Mouse (Mus musculus) liver, embryonic 13.5 days (tissue): ENCODE results near the gene Luc7l. TPM values are rescaled to one million over a fixed set of nuclear protein-coding genes. Genes with fewer than 3 reads are reported as not detected.

Experiments used
- ATAC-seq: fragments of 200-750 bp; cut with Nextera tagmentation; 2 replicates; pipeline ENCODE4 v1.8.0; 2017; ENCODE audit warnings: low read depth, mild to moderate bottlenecking, moderate number of reproducible peaks, moderate library complexity
- DNase-seq: peaks from one replicate; pipeline ENCODE4 v3.0.0; 2022
- H3K27ac ChIP-seq: fragments of 300-500 bp; sonication (generic); 2 replicates; pipeline ENCODE4 v1.5.1; 2015; ENCODE audit warnings: moderate library complexity, mild to moderate bottlenecking, inconsistent platforms
- H3K27me3 ChIP-seq: fragments of 300-500 bp; sonication (generic); 2 replicates; pipeline ENCODE4 v1.6.1; 2015; ENCODE audit warnings: mild to moderate bottlenecking, inconsistent platforms
- H3K36me3 ChIP-seq: fragments of 300-500 bp; sonication (generic); 2 replicates; pipeline ENCODE4 v1.6.1; 2015; ENCODE audit warnings: mild to moderate bottlenecking, inconsistent platforms
- H3K4me1 ChIP-seq: fragments of 300-500 bp; sonication (generic); replicated peaks from 2 replicates; pipeline ENCODE4 v1.6.1; 2015; ENCODE audit warnings: inconsistent platforms
- H3K4me2 ChIP-seq: fragments of 300-500 bp; sonication (generic); 2 replicates; pipeline ENCODE4 v1.6.1; 2015; ENCODE audit warnings: inconsistent platforms, mild to moderate bottlenecking, moderate library complexity
- H3K4me3 ChIP-seq: fragments of 300-500 bp; sonication (generic); replicated peaks from 2 replicates; pipeline ENCODE4 v1.5.1; 2015; ENCODE audit warnings: mild to moderate bottlenecking, inconsistent platforms
- H3K9ac ChIP-seq: fragments of 300-500 bp; sonication (generic); 2 replicates; pipeline ENCODE4 v1.6.1; 2015; ENCODE audit warnings: mild to moderate bottlenecking, inconsistent platforms
- H3K9me3 ChIP-seq: fragments of 300-500 bp; sonication (generic); replicated peaks from 2 replicates; pipeline ENCODE4 v1.6.1; 2016; ENCODE audit warnings: inconsistent platforms
- WGBS: fragments of 180-500 bp; shearing (Covaris S2); methylation state at CpG from one replicate; pipeline ENCODE4 v1.1.7; 2015; ENCODE audit not compliant: insufficient replicate concordance; 5-methylcytosine and 5-hydroxymethylcytosine counted together
- polyA plus RNA-seq: library from polyadenylated mRNA; unstranded; fragments of >200 nt; fragmentation: Nextera tagmentation; extraction: Ambion mirVana; gene quantifications from 2 replicates; pipeline ENCODE4 v1.2.1, GENCODE M21; 2015

Gene Luc7l
- polyA plus RNA-seq, 1 experiment from 2014 or later = 40.8 TPM

DNA sequence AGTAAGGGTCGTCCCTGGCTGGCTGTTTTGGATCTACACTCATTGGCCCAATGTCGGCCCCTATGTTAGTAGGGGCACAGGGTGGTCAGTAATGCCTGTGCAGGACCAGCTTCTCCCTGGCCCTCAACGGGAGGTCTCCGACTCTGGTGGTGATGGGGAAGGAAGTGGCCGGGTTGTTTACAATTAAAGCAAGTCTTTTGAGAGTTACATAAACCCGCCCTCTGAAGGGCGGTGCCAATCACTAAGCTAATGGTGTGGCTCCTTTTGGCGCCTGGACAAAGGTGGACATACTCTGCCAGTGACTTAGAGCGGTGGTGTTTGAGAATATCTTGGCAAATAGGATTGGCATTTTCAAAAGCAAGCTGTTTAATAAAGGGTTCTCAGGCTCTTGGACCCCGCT is 62.8 kb downstream of the Luc7l start:
- no peak overlapping the region for H3K27ac ChIP-seq
- H3K4me3 ChIP-seq = no peak overlapping the region
- H3K4me1 ChIP-seq = no peaks in the 10 kb centered on the region
- 28% methylated on average over 10 of the region's 10 CpGs for WGBS
- ATAC-seq (no peak), DNase-seq (no peak)
- no peak overlapping the region for H3K9ac ChIP-seq
- H3K36me3 ChIP-seq = no peaks in the 10 kb centered on the region
- peaks cover 13% of the 10 kb centered on the region; the same call in 1 of the 2 replicates for H3K27me3 ChIP-seq
- H3K9me3 ChIP-seq = no peaks in the 10 kb centered on the region; the same call in 1 of the 2 replicates
- H3K4me2 ChIP-seq = no peak overlapping the region

DNA sequence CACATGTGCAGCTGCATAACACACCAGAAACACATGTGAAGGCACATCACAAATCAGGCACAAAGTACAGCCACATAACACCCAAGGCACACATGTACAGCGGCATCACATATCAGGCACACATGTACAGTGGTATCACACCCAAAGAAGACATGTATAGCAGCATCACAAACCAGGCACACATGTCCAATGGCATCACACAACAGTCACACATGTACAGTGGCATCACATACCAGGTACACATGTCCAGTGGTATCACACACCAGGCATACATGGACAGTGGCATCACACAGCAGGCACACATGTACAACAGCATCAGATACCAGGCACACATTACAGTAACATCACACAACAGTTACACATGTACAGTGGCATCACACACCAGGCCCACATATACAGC is 65.7 kb downstream of the Luc7l start:
- no peak overlapping the region for H3K4me3 ChIP-seq
- peaks cover 6% of the 10 kb centered on the region; the same call in 1 of the 2 replicates for H3K27me3 ChIP-seq
- H3K4me1 ChIP-seq = no peaks in the 10 kb centered on the region
- H3K9me3 ChIP-seq = no peaks in the 10 kb centered on the region; the same call in 1 of the 2 replicates
- H3K27ac ChIP-seq = no peak overlapping the region
- WGBS = 64% methylated on average over 1 of the region's 1 CpGs
- no peak for DNase-seq
- no peaks in the 10 kb centered on the region for H3K36me3 ChIP-seq
- no peak for ATAC-seq
- H3K4me2 ChIP-seq = no peak overlapping the region
- H3K9ac ChIP-seq = no peak overlapping the region

Other genes with a start within 250 kb of the Luc7l start
- gene Rab11fip3, start 183.3 kb upstream of the Luc7l start, polyA plus RNA-seq = 1.8 and 1.9 TPM in 2 replicates
- gene Decr2, start 162.6 kb upstream of the Luc7l start, polyA plus RNA-seq = 11.1 and 13.8 TPM in 2 replicates
- 56.2 and 58.8 TPM in 2 replicates for gene Nme4, start 157.3 kb upstream of the Luc7l start, polyA plus RNA-seq
- 1.3 and 1.7 TPM in 2 replicates for gene Tmem8, start 139.6 kb upstream of the Luc7l start, polyA plus RNA-seq
- 148 and 156 TPM in 2 replicates for gene Mrpl28, start 129.4 kb upstream of the Luc7l start, polyA plus RNA-seq
- 2.9 and 3.7 TPM in 2 replicates for gene Axin1, start 114.2 kb upstream of the Luc7l start, polyA plus RNA-seq
- gene Pdia2, start 53.8 kb upstream of the Luc7l start, polyA plus RNA-seq = 72.7 and 75.6 TPM in 2 replicates
- 0.30 and 0.48 TPM in 2 replicates for gene Rgs11, start 49.9 kb upstream of the Luc7l start, polyA plus RNA-seq
- 15.9 and 21.7 TPM in 2 replicates for gene Arhgdig, start 45.1 kb upstream of the Luc7l start, polyA plus RNA-seq
- 11.9 and 12.0 TPM in 2 replicates for gene Fam234a, start 8.7 kb upstream of the Luc7l start, polyA plus RNA-seq
- gene Neurl1b, start 161.9 kb downstream of the Luc7l start, polyA plus RNA-seq = 0.03 and 0.06 TPM in 2 replicates